Mouse (Mus musculus): ENCODE results near the gene Tpm3. TPM values are rescaled to one million over a fixed set of nuclear protein-coding genes. Genes with fewer than 3 reads are reported as not detected.
"Not testable (repeated sequence)": the region's sequence is repeated elsewhere in the genome, so short reads cannot be mapped to it uniquely, and the experiment has no call there.

Tpm3 gene
- polyA plus RNA-seq, 1 experiment from 2014 or later = 298 TPM

- no peak for ATAC-seq (replicated peaks; ENCODE audit: extremely low read depth, insufficient read depth, low FRiP score)
- H3K9ac ChIP-seq (ENCODE audit: low read length) = no peak overlapping the region
- no peaks in the 10 kb centered on the region for H3K4me1 ChIP-seq (ENCODE audit: control insufficient read depth, insufficient read depth, low read length)
- H3K4me3 ChIP-seq (ENCODE audit: low read length) = no peak overlapping the region
- no peaks in the 10 kb centered on the region for H3K27me3 ChIP-seq (ENCODE audit: control insufficient read depth, insufficient read depth, low read length)
- no peaks in the 10 kb centered on the region for H3K36me3 ChIP-seq (ENCODE audit: control insufficient read depth, insufficient read depth)
- no peaks in the 10 kb centered on the region for H3K9me3 ChIP-seq (replicated peaks; ENCODE audit: control insufficient read depth, low read length)
- H3K4me2 ChIP-seq (ENCODE audit: low read depth, low read length) = no peak overlapping the region
- WGBS = 84% methylated on average over 13 of the region's 13 CpGs
- no peak overlapping the region for H3K27ac ChIP-seq (ENCODE audit: low read length)
These were observed 45.8 kb downstream of the Tpm3 start for GRCm38 (mm10) chr3:90118132-90118790.

- H3K9ac ChIP-seq (ENCODE audit: low read length); H3K9me3 ChIP-seq (replicated peaks; ENCODE audit: control insufficient read depth, low read length); H3K4me1 ChIP-seq (ENCODE audit: control insufficient read depth, insufficient read depth, low read length); H3K27ac ChIP-seq (ENCODE audit: low read length); H3K4me2 ChIP-seq (ENCODE audit: low read depth, low read length); H3K4me3 ChIP-seq (ENCODE audit: low read length); H3K27me3 ChIP-seq (ENCODE audit: control insufficient read depth, insufficient read depth, low read length); ATAC-seq (replicated peaks; ENCODE audit: extremely low read depth, insufficient read depth, low FRiP score); H3K36me3 ChIP-seq (ENCODE audit: control insufficient read depth, insufficient read depth): not testable (repeated sequence)
- WGBS = 78% methylated on average over 5 of the region's 5 CpGs
These were observed 49.6 kb downstream of the Tpm3 start for GRCm38 (mm10) chr3:90122036-90122435.

DNA sequence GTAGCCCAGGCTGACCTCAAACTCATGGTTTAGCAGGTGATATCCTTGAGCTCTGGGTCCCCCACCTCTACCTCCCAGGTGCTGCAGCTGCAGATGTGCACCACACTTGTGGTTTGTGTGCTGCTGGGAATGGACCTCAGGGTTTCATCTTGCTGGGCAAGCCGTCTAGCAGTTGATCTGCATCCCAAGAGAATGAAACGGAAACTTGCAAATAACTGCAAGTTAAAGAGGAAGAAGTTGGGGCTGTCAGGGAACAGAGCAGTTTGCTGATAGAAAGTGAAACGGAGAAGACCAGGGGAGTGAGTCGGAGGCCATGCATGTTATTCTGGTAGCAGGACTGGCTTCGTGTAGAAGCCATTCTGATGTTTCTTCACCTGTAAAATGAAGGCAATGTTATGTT is 53.3 kb downstream of the Tpm3 start:
- Histone ChIP-seq H3K27ac (ENCODE audit: low read length) (no peak overlapping the region), H3K36me3 (ENCODE audit: control insufficient read depth, insufficient read depth) (no peaks in the 10 kb centered on the region), H3K4me1 (ENCODE audit: control insufficient read depth, insufficient read depth, low read length) (no peaks in the 10 kb centered on the region), H3K4me2 (ENCODE audit: low read depth, low read length) (no peak overlapping the region), H3K9me3 (replicated peaks; ENCODE audit: control insufficient read depth, low read length) (no peaks in the 10 kb centered on the region), H3K27me3 (ENCODE audit: control insufficient read depth, insufficient read depth, low read length) (no peaks in the 10 kb centered on the region), H3K9ac (ENCODE audit: low read length) (no peak overlapping the region), H3K4me3 (ENCODE audit: low read length) (no peak overlapping the region)
- ATAC-seq (replicated peaks; ENCODE audit: extremely low read depth, insufficient read depth, low FRiP score) = no peak
- WGBS = 66% methylated on average over 5 of the region's 5 CpGs

- H3K9ac ChIP-seq (ENCODE audit: low read length) = no peak overlapping the region
- 90% methylated on average over 6 of the region's 6 CpGs for WGBS
- no peaks in the 10 kb centered on the region for H3K4me1 ChIP-seq (ENCODE audit: control insufficient read depth, insufficient read depth, low read length)
- no peak for ATAC-seq (replicated peaks; ENCODE audit: extremely low read depth, insufficient read depth, low FRiP score)
- H3K36me3 ChIP-seq (ENCODE audit: control insufficient read depth, insufficient read depth) = no peaks in the 10 kb centered on the region
- no peak overlapping the region for H3K4me2 ChIP-seq (ENCODE audit: low read depth, low read length)
- no peak overlapping the region for H3K4me3 ChIP-seq (ENCODE audit: low read length)
- no peaks in the 10 kb centered on the region for H3K27me3 ChIP-seq (ENCODE audit: control insufficient read depth, insufficient read depth, low read length)
- no peaks in the 10 kb centered on the region for H3K9me3 ChIP-seq (replicated peaks; ENCODE audit: control insufficient read depth, low read length)
- H3K27ac ChIP-seq (ENCODE audit: low read length) = no peak overlapping the region
These were observed 55.4 kb downstream of the Tpm3 start for GRCm38 (mm10) chr3:90127881-90128280.

DNA sequence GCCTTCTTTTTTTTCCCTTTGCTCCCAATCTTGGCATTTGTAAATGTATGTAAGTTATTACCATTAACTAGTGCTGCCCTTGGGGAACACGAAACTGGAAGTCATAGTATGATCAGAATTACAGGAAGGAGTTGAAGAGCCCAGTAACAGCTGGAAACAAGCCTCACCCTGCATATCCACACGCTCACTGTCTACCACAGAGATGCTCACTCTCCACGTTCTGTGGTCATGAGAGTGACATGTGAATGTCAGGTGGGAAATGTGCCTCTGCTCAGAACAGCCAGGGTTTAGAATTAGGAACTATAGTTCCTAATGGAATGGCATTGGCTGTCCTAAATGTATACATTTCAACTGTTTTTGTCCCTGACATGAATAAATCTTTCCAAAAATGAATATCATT is 60.3 kb downstream of the Tpm3 start:
- Histone ChIP-seq H3K27ac (ENCODE audit: low read length) (no peak overlapping the region), H3K36me3 (ENCODE audit: control insufficient read depth, insufficient read depth) (no peaks in the 10 kb centered on the region), H3K9ac (ENCODE audit: low read length) (no peak overlapping the region), H3K4me3 (ENCODE audit: low read length) (no peak overlapping the region), H3K4me2 (ENCODE audit: low read depth, low read length) (no peak overlapping the region), H3K9me3 (replicated peaks; ENCODE audit: control insufficient read depth, low read length) (no peaks in the 10 kb centered on the region), H3K27me3 (ENCODE audit: control insufficient read depth, insufficient read depth, low read length) (no peaks in the 10 kb centered on the region), H3K4me1 (ENCODE audit: control insufficient read depth, insufficient read depth, low read length) (no peaks in the 10 kb centered on the region)
- ATAC-seq (replicated peaks; ENCODE audit: extremely low read depth, insufficient read depth, low FRiP score) = no peak
- WGBS = 64% methylated on average over 3 of the region's 3 CpGs

DNA sequence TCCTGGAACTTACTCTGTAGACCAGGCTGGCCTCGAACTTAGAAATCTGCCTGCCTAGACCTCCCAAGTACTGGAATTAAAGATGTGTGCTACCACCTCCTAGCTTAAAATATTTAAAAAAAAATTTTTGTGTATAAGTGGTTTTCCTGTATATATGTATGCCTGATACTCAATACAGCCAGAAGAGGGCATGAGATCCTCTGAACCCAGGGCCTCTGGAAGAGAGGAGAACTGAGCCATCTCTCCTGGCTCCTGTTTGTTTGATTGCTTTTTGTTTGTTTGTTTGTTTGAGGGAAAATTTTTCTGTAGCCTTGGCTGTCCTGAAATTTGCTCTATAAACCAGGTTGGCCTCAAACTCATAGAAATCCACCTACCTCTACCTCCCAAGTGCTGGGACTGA is 60.9 kb downstream of the Tpm3 start:
- Histone ChIP-seq H3K27ac (ENCODE audit: low read length) (no peak overlapping the region), H3K4me3 (ENCODE audit: low read length) (no peak overlapping the region), H3K27me3 (ENCODE audit: control insufficient read depth, insufficient read depth, low read length) (no peaks in the 10 kb centered on the region), H3K9me3 (replicated peaks; ENCODE audit: control insufficient read depth, low read length) (no peaks in the 10 kb centered on the region), H3K4me2 (ENCODE audit: low read depth, low read length) (no peak overlapping the region), H3K4me1 (ENCODE audit: control insufficient read depth, insufficient read depth, low read length) (no peaks in the 10 kb centered on the region), H3K36me3 (ENCODE audit: control insufficient read depth, insufficient read depth) (no peaks in the 10 kb centered on the region), H3K9ac (ENCODE audit: low read length) (no peak overlapping the region)
- no peak for ATAC-seq (replicated peaks; ENCODE audit: extremely low read depth, insufficient read depth, low FRiP score)
- WGBS = 76% methylated on average over 1 of the region's 1 CpGs

DNA sequence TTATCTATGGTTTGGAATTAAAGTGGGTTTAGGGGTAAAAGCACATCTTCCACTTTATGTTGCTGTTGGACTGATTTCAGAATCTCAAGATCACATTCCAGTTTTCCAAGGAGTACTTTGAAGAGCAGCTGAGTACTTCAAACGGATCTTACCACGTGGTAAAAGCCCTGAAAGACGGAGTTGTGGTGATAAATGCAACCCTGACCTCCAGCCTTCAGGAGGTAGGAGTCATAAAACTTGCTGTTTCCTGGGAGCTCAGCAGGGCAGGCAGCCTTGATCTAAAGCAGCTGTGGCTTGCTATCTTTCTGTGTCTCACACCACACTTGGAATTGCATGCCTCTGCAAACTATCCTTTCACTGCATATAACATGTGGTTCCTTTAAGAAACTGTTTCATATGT is 62.0 kb downstream of the Tpm3 start:
- Histone ChIP-seq H3K27me3 (ENCODE audit: control insufficient read depth, insufficient read depth, low read length) (no peaks in the 10 kb centered on the region), H3K9ac (ENCODE audit: low read length) (no peak overlapping the region), H3K4me2 (ENCODE audit: low read depth, low read length) (no peak overlapping the region), H3K27ac (ENCODE audit: low read length) (no peak overlapping the region), H3K9me3 (replicated peaks; ENCODE audit: control insufficient read depth, low read length) (no peaks in the 10 kb centered on the region), H3K4me3 (ENCODE audit: low read length) (no peak overlapping the region), H3K4me1 (ENCODE audit: control insufficient read depth, insufficient read depth, low read length) (no peaks in the 10 kb centered on the region), H3K36me3 (ENCODE audit: control insufficient read depth, insufficient read depth) (no peaks in the 10 kb centered on the region)
- ATAC-seq (replicated peaks; ENCODE audit: extremely low read depth, insufficient read depth, low FRiP score) = no peak
- 34% methylated on average over 3 of the region's 3 CpGs for WGBS

- H3K9ac ChIP-seq (ENCODE audit: low read length) = no peak overlapping the region
- ATAC-seq (replicated peaks; ENCODE audit: extremely low read depth, insufficient read depth, low FRiP score) = no peak
These were observed 62.5 kb downstream of the Tpm3 start for GRCm38 (mm10) chr3:90134993-90135392.

GRCm38 (mm10) chr3:90136660-90137059 is 64.2 kb downstream of the Tpm3 start:
- H3K9ac ChIP-seq (ENCODE audit: low read length) = no peak overlapping the region
- ATAC-seq (replicated peaks; ENCODE audit: extremely low read depth, insufficient read depth, low FRiP score) = no peak
- H3K9me3 ChIP-seq (replicated peaks; ENCODE audit: control insufficient read depth, low read length) = no peaks in the 10 kb centered on the region

More at GRCm38 (mm10) chr3:90134993-90135392, 62.5 kb downstream of the Tpm3 start:
- H3K27ac ChIP-seq (ENCODE audit: low read length) = no peak overlapping the region
- H3K4me2 ChIP-seq (ENCODE audit: low read depth, low read length) = no peak overlapping the region
- H3K4me3 ChIP-seq (ENCODE audit: low read length) = no peak overlapping the region
- 77% methylated on average over 5 of the region's 5 CpGs for WGBS
- H3K36me3 ChIP-seq (ENCODE audit: control insufficient read depth, insufficient read depth) = no peaks in the 10 kb centered on the region
- no peaks in the 10 kb centered on the region for H3K9me3 ChIP-seq (replicated peaks; ENCODE audit: control insufficient read depth, low read length)
- no peaks in the 10 kb centered on the region for H3K27me3 ChIP-seq (ENCODE audit: control insufficient read depth, insufficient read depth, low read length)
- H3K4me1 ChIP-seq (ENCODE audit: control insufficient read depth, insufficient read depth, low read length) = no peaks in the 10 kb centered on the region

More at GRCm38 (mm10) chr3:90136660-90137059, 64.2 kb downstream of the Tpm3 start:
- no peaks in the 10 kb centered on the region for H3K27me3 ChIP-seq (ENCODE audit: control insufficient read depth, insufficient read depth, low read length)
- no peak overlapping the region for H3K4me3 ChIP-seq (ENCODE audit: low read length)
- no peaks in the 10 kb centered on the region for H3K36me3 ChIP-seq (ENCODE audit: control insufficient read depth, insufficient read depth)
- 41% methylated on average over 13 of the region's 13 CpGs for WGBS
- no peak overlapping the region for H3K4me2 ChIP-seq (ENCODE audit: low read depth, low read length)
- H3K27ac ChIP-seq (ENCODE audit: low read length) = no peak overlapping the region
- H3K4me1 ChIP-seq (ENCODE audit: control insufficient read depth, insufficient read depth, low read length) = no peaks in the 10 kb centered on the region

Measured in heart, embryonic 16.5 days (tissue).